In genomic region chr4:133369553-133370297, GRCm38 (mm10) we compare ENCODE assay signal across 8 mouse cellular contexts. TPM values are rescaled to one million over a fixed set of nuclear protein-coding genes. Genes with fewer than 3 reads are reported as not detected.
A peak's percentile ranks its signal among the peaks of the same experiment; 100 is the strongest.
DNase-seq lines count a peak whose midpoint lies in the region; ATAC-seq and TF ChIP-seq lines count a peak whose summit lies in the region.

Slc9a1 (plus strand) TSS chr4:133369706.

- CTCF ChIA-PET in Patski (lab: Charles Lee): interaction anchor here (0.6 to 2.1 kb wide), 6 partner anchors 10 to 55 kb away, joined by 3 to 8 read pairs (median 3); no protein-coding TSS in a partner anchor

- H3K4me1 ChIP-seq in hindbrain, embryonic 14.5 days (replicated peaks; ENCODE audit: control insufficient read depth, insufficient read depth, low read length): peaks cover 42% of the 10 kb centered on the region

- H3K9me3 ChIP-seq in hindbrain, embryonic 14.5 days (ENCODE audit: control insufficient read depth, low read length): no peaks in the 10 kb centered on the region

- DNase-seq in Patski (ENCODE audit: low read depth, low spot score): no peak
- peak; percentile 98 for DNase-seq in cerebellum, postnatal 14 days
- DNase-seq in frontal cortex, postnatal 25 days (ENCODE audit: low spot score in 2 of 2): peak; percentile 93 to 96
- DNase-seq in hindbrain, embryonic 14.5 days (ENCODE audit: low spot score): peak; percentile 96
- DNase-seq in layer of hippocampus, postnatal 36 days: peak; percentile 92 to 95
- peak; percentile 96 for DNase-seq in lung, postnatal 36 days
- DNase-seq in retina, postnatal 1 day: peak; percentile 94
- peak; percentile 90 to 95 for DNase-seq in urinary bladder, adult 18-20 months (ENCODE audit: low spot score in 2 of 2)

- POLR2A ChIA-PET in Patski (lab: Charles Lee): interaction anchor here (0.7 to 1.2 kb wide), 4 partner anchors 9 to 148 kb away, joined by 4 to 11 read pairs (median 6); no protein-coding TSS in a partner anchor

- WGBS in hindbrain, embryonic 14.5 days: under 1% methylated on average over 40 of the region's 40 CpGs

- H3K36me3 ChIP-seq in hindbrain, embryonic 14.5 days (replicated peaks; ENCODE audit: control insufficient read depth, insufficient read depth): no peaks in the 10 kb centered on the region

- H3K27ac ChIP-seq in hindbrain, embryonic 14.5 days: peak within 1 kb of the TSS; percentile 85

- H3K9ac ChIP-seq in hindbrain, embryonic 14.5 days: peak within 1 kb of the TSS; percentile 88

- H3K27me3 ChIP-seq in Patski: no peaks in the 10 kb centered on the region
- H3K27me3 ChIP-seq in hindbrain, embryonic 14.5 days (ENCODE audit: control insufficient read depth, insufficient read depth, low read length): no peaks in the 10 kb centered on the region

- ATAC-seq in Patski: peak; percentile 49
- peak; percentile 97 for ATAC-seq in hindbrain, embryonic 14.5 days (ENCODE audit: low FRiP score)

- TF ChIP-seq CTCF in Patski (IDR thresholded peaks at IDR 0.05): no peak

- peak within 1 kb of the TSS; percentile 69 for H3K4me3 ChIP-seq in hindbrain, embryonic 14.5 days (replicated peaks; ENCODE audit: low read length)

- in situ Hi-C loops in Patski (cut with MboI; ENCODE audit: low pct_unique_long_range_greater_than_20kb): no loop called here

- H3K4me2 ChIP-seq in hindbrain, embryonic 14.5 days (replicated peaks): peak within 1 kb of the TSS; percentile 74

RNA-seq across cellular contexts. Expression of gene Slc9a1, which starts in this region (rescaled TPM):
- polyA plus RNA-seq in Patski (2021): 25.2 TPM
- 8.5 and 9.0 TPM in 2 replicates for polyA plus RNA-seq in hindbrain, embryonic 14.5 days (2014; fragmentation: Nextera tagmentation; extraction: Ambion mirVana)
- total RNA-seq in layer of hippocampus, postnatal 36 days (2021): 10 to 100 TPM; 60.1 to 63.9 TPM
